Mouse (Mus musculus) brain, embryonic 14.5 days (tissue): ENCODE data around the gene Grip1.
"Not testable (repeated sequence)": the region's sequence is repeated elsewhere in the genome, so short reads cannot be mapped to it uniquely, and the experiment has no call there.

Experiments used
- CTCF ChIP-seq: fragments of 200-500 bp; IDR thresholded peaks from 2 replicates; pipeline ENCODE4 v1.5.1; 2012; ENCODE audit warnings: inconsistent platforms, mild to moderate bottlenecking, moderate library complexity, borderline replicate concordance; ENCODE audit not compliant: insufficient read depth, insufficient read length; ENCODE audit errors: extremely low read depth
- POLR2A ChIP-seq: fragments of 200-500 bp; IDR thresholded peaks from 2 replicates; pipeline ENCODE4 v1.6.1; 2012; ENCODE audit warnings: mild to moderate bottlenecking, inconsistent platforms, borderline replicate concordance; ENCODE audit not compliant: poor library complexity, insufficient read depth, insufficient read length, severe bottlenecking; ENCODE audit errors: extremely low read depth

DNA sequence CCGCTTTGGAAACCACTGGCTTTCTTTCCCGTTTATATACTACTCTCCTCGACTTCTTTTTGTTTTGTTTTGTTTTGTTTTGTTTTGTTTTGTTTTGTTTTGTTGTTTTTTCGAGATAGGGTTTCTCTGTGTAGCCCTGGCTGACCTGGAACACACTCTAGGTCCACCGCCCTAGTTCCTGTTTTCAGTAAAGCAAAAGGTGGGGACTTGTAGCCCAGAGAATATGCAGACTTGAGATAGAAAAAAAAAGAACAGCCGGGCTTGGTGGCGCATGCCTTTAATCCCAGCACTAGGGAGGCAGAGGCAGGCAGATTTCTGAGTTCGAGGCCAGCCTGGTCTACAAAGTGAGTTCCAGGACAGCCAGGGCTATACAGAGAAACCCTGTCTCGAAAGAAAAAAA, 659.9 kb downstream of the Grip1 start:
- not testable (repeated sequence) for TF ChIP-seq CTCF, POLR2A
